Mouse (Mus musculus) liver, embryonic 16.5 days (tissue): ENCODE data around the gene Pde7b. TPM values are rescaled to one million over a fixed set of nuclear protein-coding genes. Genes with fewer than 3 reads are reported as not detected.

ENCODE experiments used
- ATAC-seq: fragments of 200-750 bp; cut with Nextera tagmentation; 2 replicates; pipeline ENCODE4 v1.8.0; 2017; ENCODE audit warnings: low read depth, mild to moderate bottlenecking, moderate number of reproducible peaks, moderate library complexity
- H3K27ac ChIP-seq: fragments of 300-500 bp; sonication (generic); 2 replicates; pipeline ENCODE4 v1.5.1; 2014; ENCODE audit warnings: mild to moderate bottlenecking, low read length
- H3K27me3 ChIP-seq: fragments of 300-500 bp; sonication (generic); 2 replicates; pipeline ENCODE4 v1.6.1; 2014; ENCODE audit warnings: low read depth, low read length, mixed read lengths; ENCODE audit not compliant: control insufficient read depth, insufficient read depth
- H3K36me3 ChIP-seq: fragments of 300-500 bp; sonication (generic); 2 replicates; pipeline ENCODE4 v1.6.1; 2014; ENCODE audit warnings: mild to moderate bottlenecking; ENCODE audit not compliant: control insufficient read depth, insufficient read depth
- H3K4me1 ChIP-seq: fragments of 300-500 bp; sonication (generic); 2 replicates; pipeline ENCODE4 v1.6.1; 2014; ENCODE audit warnings: low read depth, low read length, mixed read lengths; ENCODE audit not compliant: control insufficient read depth
- H3K4me2 ChIP-seq: fragments of 300-500 bp; sonication (generic); 2 replicates; pipeline ENCODE4 v1.6.1; 2014; ENCODE audit warnings: low read depth, low read length, mixed read lengths
- H3K4me3 ChIP-seq: fragments of 300-500 bp; sonication (generic); 2 replicates; pipeline ENCODE4 v1.5.1; 2014; ENCODE audit warnings: low read depth, mild to moderate bottlenecking, low read length
- H3K9ac ChIP-seq: fragments of 300-500 bp; sonication (generic); 2 replicates; pipeline ENCODE4 v1.6.1; 2014; ENCODE audit warnings: low read depth, low read length
- H3K9me3 ChIP-seq: fragments of 300-500 bp; sonication (generic); replicated peaks from 2 replicates; pipeline ENCODE4 v1.6.1; 2016; ENCODE audit warnings: low read length; ENCODE audit not compliant: control insufficient read depth
- WGBS: fragments of 180-500 bp; shearing (Covaris S2); extraction: QIAGEN DNeasy Blood & Tissue Kit; methylation state at CpG from one replicate; pipeline ENCODE4 v1.1.7; 2014; ENCODE audit not compliant: insufficient replicate concordance; 5-methylcytosine and 5-hydroxymethylcytosine counted together
- polyA plus RNA-seq: library from polyadenylated mRNA; unstranded; fragments of >200 nt; fragmentation: Nextera tagmentation; extraction: Ambion mirVana; gene quantifications from 2 replicates; pipeline ENCODE4 v1.2.1, GENCODE M21; 2015

The Pde7b gene
- polyA plus RNA-seq, 1 experiment from 2014 or later, result 0.25 TPM

- no peaks in the 10 kb centered on the region for H3K27me3 ChIP-seq
- no peaks in the 10 kb centered on the region for H3K9me3 ChIP-seq
- H3K4me1 ChIP-seq, result no peaks in the 10 kb centered on the region
- H3K4me2 ChIP-seq, result no peak overlapping the region
- no peak for ATAC-seq
- no peak overlapping the region for H3K27ac ChIP-seq
- H3K36me3 ChIP-seq, result no peaks in the 10 kb centered on the region
- 49% methylated on average over 9 of the region's 9 CpGs for WGBS
- H3K9ac ChIP-seq, result no peak overlapping the region
- H3K4me3 ChIP-seq, result no peak overlapping the region
These were observed 217.0 kb downstream of the Pde7b start for GRCm38 (mm10) chr10:20507732-20508412.

- H3K4me2 ChIP-seq, result no peak overlapping the region
- 37% methylated on average over 2 of the region's 2 CpGs for WGBS
These were observed 217.8 kb downstream of the Pde7b start for GRCm38 (mm10) chr10:20507069-20507468.

GRCm38 (mm10) chr10:20505454-20505853 is 219.4 kb downstream of the Pde7b start:
- 63% methylated on average over 10 of the region's 10 CpGs for WGBS
- H3K4me1 ChIP-seq, result no peaks in the 10 kb centered on the region
- no peak overlapping the region for H3K27ac ChIP-seq
- H3K9ac ChIP-seq, result no peak overlapping the region
- no peak overlapping the region for H3K4me3 ChIP-seq
- no peaks in the 10 kb centered on the region for H3K9me3 ChIP-seq
- H3K4me2 ChIP-seq, result no peak overlapping the region
- H3K27me3 ChIP-seq, result no peaks in the 10 kb centered on the region
- ATAC-seq, result no peak
- H3K36me3 ChIP-seq, result no peaks in the 10 kb centered on the region

More at GRCm38 (mm10) chr10:20507069-20507468, 217.8 kb downstream of the Pde7b start:
- Histone ChIP-seq H3K36me3 (no peaks in the 10 kb centered on the region), H3K4me3 (no peak overlapping the region), H3K4me1 (no peaks in the 10 kb centered on the region), H3K9me3 (no peaks in the 10 kb centered on the region), H3K27me3 (no peaks in the 10 kb centered on the region), H3K27ac (no peak overlapping the region), H3K9ac (no peak overlapping the region)
- no peak for ATAC-seq

- ATAC-seq, result no peak
- H3K4me1 ChIP-seq, result no peaks in the 10 kb centered on the region
- H3K36me3 ChIP-seq, result no peaks in the 10 kb centered on the region
- 48% methylated on average over 3 of the region's 3 CpGs for WGBS
- H3K27ac ChIP-seq, result no peak overlapping the region
- no peak overlapping the region for H3K4me2 ChIP-seq
- H3K4me3 ChIP-seq, result no peak overlapping the region
- no peak overlapping the region for H3K9ac ChIP-seq
- H3K27me3 ChIP-seq, result no peaks in the 10 kb centered on the region
- H3K9me3 ChIP-seq, result no peaks in the 10 kb centered on the region
These were observed 220.1 kb downstream of the Pde7b start for GRCm38 (mm10) chr10:20504800-20505199.

- Histone ChIP-seq H3K36me3 (no peaks in the 10 kb centered on the region), H3K9ac (no peak overlapping the region), H3K4me1 (no peaks in the 10 kb centered on the region), H3K27ac (no peak overlapping the region), H3K27me3 (no peaks in the 10 kb centered on the region), H3K4me3 (no peak overlapping the region), H3K4me2 (no peak overlapping the region), H3K9me3 (no peaks in the 10 kb centered on the region)
- 65% methylated on average over 17 of the region's 17 CpGs for WGBS
- ATAC-seq, result no peak
These were observed 221.4 kb downstream of the Pde7b start for GRCm38 (mm10) chr10:20503265-20504025.

GRCm38 (mm10) chr10:20501221-20501620 is 223.7 kb downstream of the Pde7b start:
- no peaks in the 10 kb centered on the region for H3K9me3 ChIP-seq
- 57% methylated on average over 6 of the region's 6 CpGs for WGBS
- ATAC-seq, result no peak

GRCm38 (mm10) chr10:20495051-20495450 is 229.8 kb downstream of the Pde7b start:
- no peak overlapping the region for H3K4me2 ChIP-seq
- no peak overlapping the region for H3K27ac ChIP-seq
- H3K36me3 ChIP-seq, result no peaks in the 10 kb centered on the region
- no peak for ATAC-seq
- no peaks in the 10 kb centered on the region for H3K9me3 ChIP-seq
- no peak overlapping the region for H3K4me3 ChIP-seq
- 66% methylated on average over 4 of the region's 4 CpGs for WGBS
- no peaks in the 10 kb centered on the region for H3K27me3 ChIP-seq
- no peak overlapping the region for H3K9ac ChIP-seq
- no peaks in the 10 kb centered on the region for H3K4me1 ChIP-seq

More at GRCm38 (mm10) chr10:20501221-20501620, 223.7 kb downstream of the Pde7b start:
- H3K9ac ChIP-seq, result no peak overlapping the region
- no peak overlapping the region for H3K4me2 ChIP-seq
- H3K27ac ChIP-seq, result no peak overlapping the region
- H3K36me3 ChIP-seq, result no peaks in the 10 kb centered on the region
- no peak overlapping the region for H3K4me3 ChIP-seq
- no peaks in the 10 kb centered on the region for H3K27me3 ChIP-seq
- H3K4me1 ChIP-seq, result no peaks in the 10 kb centered on the region

GRCm38 (mm10) chr10:20493826-20494455 is 230.9 kb downstream of the Pde7b start:
- Histone ChIP-seq H3K27me3 (no peaks in the 10 kb centered on the region), H3K27ac (no peak overlapping the region), H3K9ac (no peak overlapping the region), H3K4me3 (no peak overlapping the region), H3K36me3 (no peaks in the 10 kb centered on the region), H3K4me1 (no peaks in the 10 kb centered on the region), H3K4me2 (no peak overlapping the region), H3K9me3 (no peaks in the 10 kb centered on the region)
- ATAC-seq, result no peak
- WGBS, result 50% methylated on average over 5 of the region's 5 CpGs
